Mouse (Mus musculus) limb, embryonic 14.5 days (tissue): ENCODE measurements at regions not wholly inside any gene's neighbourhood (a gene's known extent, or its start where the extent isn't known, plus 50 kb on each side); places are given as distances from the start of the nearest gene placed in this dataset.

Source experiments
- ATAC-seq: fragments of 200-750 bp; cut with Nextera tagmentation; 2 replicates; pipeline ENCODE4 v1.8.0; 2017; ENCODE audit warnings: low read depth, moderate number of reproducible peaks, moderate TSS enrichment; ENCODE audit not compliant: low FRiP score
- DNase-seq: peaks from one replicate; pipeline ENCODE4 v3.0.0-alpha.2; 2015; ENCODE audit warnings: low spot score
- H3K27ac ChIP-seq: fragments of 300-500 bp; sonication (generic); replicated peaks from 2 replicates; pipeline ENCODE4 v1.5.1; 2014; ENCODE audit warnings: low read depth, mild to moderate bottlenecking, low read length, moderate library complexity, mixed read lengths
- H3K27me3 ChIP-seq: fragments of 300-500 bp; sonication (generic); 2 replicates; pipeline ENCODE4 v1.6.1; 2014; ENCODE audit warnings: low read length, mixed read lengths; ENCODE audit not compliant: control insufficient read depth, insufficient read depth
- H3K36me3 ChIP-seq: fragments of 300-500 bp; sonication (generic); 2 replicates; pipeline ENCODE4 v1.6.1; 2014; ENCODE audit warnings: mild to moderate bottlenecking, low read length, moderate library complexity, mixed read lengths; ENCODE audit not compliant: control insufficient read depth, insufficient read depth
- H3K4me1 ChIP-seq: fragments of 300-500 bp; sonication (generic); 2 replicates; pipeline ENCODE4 v1.6.1; 2014; ENCODE audit warnings: antibody characterized with exemption, low read length, mixed read lengths; ENCODE audit not compliant: control insufficient read depth, insufficient read depth
- H3K4me2 ChIP-seq: fragments of 300-500 bp; sonication (generic); replicated peaks from 2 replicates; pipeline ENCODE4 v1.6.1; 2014; ENCODE audit warnings: low read depth, mild to moderate bottlenecking, low read length, moderate library complexity; ENCODE audit not compliant: severe bottlenecking
- H3K4me3 ChIP-seq: fragments of 300-500 bp; sonication (generic); replicated peaks from 2 replicates; pipeline ENCODE4 v1.5.1; 2014; ENCODE audit warnings: low read length
- H3K9ac ChIP-seq: fragments of 300-500 bp; sonication (generic); 2 replicates; pipeline ENCODE4 v1.6.1; 2014; ENCODE audit warnings: mild to moderate bottlenecking, low read depth, low read length, moderate library complexity; ENCODE audit not compliant: severe bottlenecking
- H3K9me3 ChIP-seq: fragments of 300-500 bp; sonication (generic); 2 replicates; pipeline ENCODE4 v1.6.1; 2016; ENCODE audit warnings: low read length; ENCODE audit not compliant: control insufficient read depth
- POLR2A ChIP-seq: fragments of 200-500 bp; IDR thresholded peaks from 2 replicates; pipeline ENCODE4 v1.8.0; 2012; ENCODE audit warnings: inconsistent platforms, mild to moderate bottlenecking, moderate library complexity, borderline replicate concordance; ENCODE audit not compliant: insufficient read depth, insufficient read length; ENCODE audit errors: extremely low read depth
- WGBS: fragments of 180-500 bp; shearing (Covaris S2); extraction: QIAGEN DNeasy Blood & Tissue Kit; methylation state at CpG from one replicate; pipeline ENCODE4 v1.1.7; 2014; 5-methylcytosine and 5-hydroxymethylcytosine counted together

- no peak overlapping the region for H3K4me2 ChIP-seq
- H3K36me3 ChIP-seq: no peaks in the 10 kb centered on the region
- no peak for DNase-seq
- no peaks in the 10 kb centered on the region for H3K9me3 ChIP-seq
- H3K4me1 ChIP-seq: no peaks in the 10 kb centered on the region
- H3K27ac ChIP-seq: no peak overlapping the region
- no peak overlapping the region for H3K9ac ChIP-seq
- TF ChIP-seq POLR2A: no peak
- H3K27me3 ChIP-seq: no peaks in the 10 kb centered on the region
- WGBS: 67% methylated on average over 3 of the region's 3 CpGs
- no peak for ATAC-seq
- H3K4me3 ChIP-seq: no peak overlapping the region
Observed at GRCm38 (mm10) chr10:97220431-97220830, 259.0 kb upstream of the Dcn start.

DNA sequence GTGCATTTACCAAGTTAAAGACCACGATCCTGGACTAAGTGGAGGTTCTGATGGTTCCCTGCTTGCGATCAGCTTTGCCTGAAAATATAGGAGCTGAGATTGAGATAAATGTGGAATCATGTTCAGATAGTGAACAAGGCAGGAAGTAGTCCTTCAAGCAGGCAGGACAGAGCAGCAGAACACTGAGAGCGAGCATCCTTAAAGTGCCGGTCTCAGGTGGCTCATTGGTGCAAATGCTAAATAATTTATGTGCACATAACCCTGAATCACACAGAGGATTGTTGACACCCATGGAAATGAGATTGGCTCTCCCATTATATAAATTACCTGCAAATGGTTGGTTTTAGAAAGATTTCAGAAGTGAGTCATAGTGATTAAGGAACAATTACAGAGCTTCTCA lies 243.8 kb upstream of the Dcn start:
- Histone ChIP-seq H3K27ac (no peak overlapping the region), H3K9me3 (no peaks in the 10 kb centered on the region), H3K27me3 (no peaks in the 10 kb centered on the region), H3K4me1 (no peaks in the 10 kb centered on the region), H3K9ac (no peak overlapping the region), H3K4me3 (no peak overlapping the region), H3K36me3 (no peaks in the 10 kb centered on the region), H3K4me2 (no peak overlapping the region)
- ATAC-seq: no peak
- WGBS: 52% methylated on average over 4 of the region's 4 CpGs
- DNase-seq: no peak
- TF ChIP-seq POLR2A: no peak

GRCm38 (mm10) chr10:97241476-97241875 lies 237.9 kb upstream of the Dcn start:
- no peak for TF ChIP-seq POLR2A
- H3K27ac ChIP-seq: no peak overlapping the region
- no peaks in the 10 kb centered on the region for H3K27me3 ChIP-seq
- no peaks in the 10 kb centered on the region; the same call in 1 of the 2 replicates for H3K4me1 ChIP-seq
- WGBS: 79% methylated on average over 2 of the region's 2 CpGs
- DNase-seq (no peak), ATAC-seq (no peak)
- no peak overlapping the region for H3K4me3 ChIP-seq
- H3K36me3 ChIP-seq: no peaks in the 10 kb centered on the region
- H3K4me2 ChIP-seq: no peak overlapping the region
- H3K9me3 ChIP-seq: no peaks in the 10 kb centered on the region
- H3K9ac ChIP-seq: no peak overlapping the region

- DNase-seq: no peak
- Histone ChIP-seq H3K36me3 (no peaks in the 10 kb centered on the region), H3K27ac (no peak overlapping the region), H3K27me3 (no peaks in the 10 kb centered on the region), H3K4me1 (no peaks in the 10 kb centered on the region; the same call in 1 of the 2 replicates), H3K9me3 (no peaks in the 10 kb centered on the region), H3K9ac (no peak overlapping the region), H3K4me3 (no peak overlapping the region), H3K4me2 (no peak overlapping the region)
- 65% methylated on average over 3 of the region's 3 CpGs for WGBS
- no peak for TF ChIP-seq POLR2A
- ATAC-seq: no peak
Observed at GRCm38 (mm10) chr10:97245674-97246073, 233.7 kb upstream of the Dcn start.

GRCm38 (mm10) chr10:97248522-97248921 lies 230.9 kb upstream of the Dcn start:
- 94% methylated on average over 4 of the region's 4 CpGs for WGBS
- TF ChIP-seq POLR2A: no peak
- no peak for ATAC-seq

DNA sequence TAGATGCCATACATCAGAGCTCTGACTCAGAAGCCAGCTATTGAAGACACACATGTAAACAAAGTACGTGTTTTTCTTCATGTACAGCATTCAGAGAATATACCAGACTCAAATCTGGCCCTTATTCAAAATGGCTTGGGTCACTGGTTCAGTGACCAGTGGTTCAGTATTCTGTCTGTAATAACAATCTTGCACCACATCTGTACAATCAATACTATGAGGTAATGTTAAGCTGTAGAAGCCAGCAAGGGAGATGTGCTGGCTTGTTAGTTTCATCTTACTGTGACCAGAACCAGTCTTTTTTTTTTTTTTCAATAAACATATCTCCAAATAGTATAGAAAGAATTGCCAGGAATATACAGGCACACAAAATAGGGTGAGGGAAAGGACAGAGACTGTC lies 229.6 kb upstream of the Dcn start:
- Histone ChIP-seq H3K4me1 (no peaks in the 10 kb centered on the region; the same call in 1 of the 2 replicates), H3K27ac (no peak overlapping the region), H3K27me3 (no peaks in the 10 kb centered on the region), H3K4me2 (no peak overlapping the region), H3K36me3 (no peaks in the 10 kb centered on the region), H3K9me3 (no peaks in the 10 kb centered on the region), H3K4me3 (no peak overlapping the region), H3K9ac (no peak overlapping the region)
- TF ChIP-seq POLR2A: no peak
- WGBS: 100% methylated on average over 1 of the region's 1 CpGs
- no peak for DNase-seq
- ATAC-seq: no peak

More at GRCm38 (mm10) chr10:97248522-97248921, 230.9 kb upstream of the Dcn start:
- Histone ChIP-seq H3K36me3 (no peaks in the 10 kb centered on the region), H3K27ac (no peak overlapping the region), H3K9ac (no peak overlapping the region), H3K4me1 (no peaks in the 10 kb centered on the region; the same call in 1 of the 2 replicates), H3K9me3 (no peaks in the 10 kb centered on the region), H3K4me2 (no peak overlapping the region), H3K4me3 (no peak overlapping the region), H3K27me3 (no peaks in the 10 kb centered on the region)
- DNase-seq: no peak
